Mouse (Mus musculus) lung, adult 2 months (tissue): Measurements from ENCODE around the gene Vmn1r45. TPM values are rescaled to one million over a fixed set of nuclear protein-coding genes. Genes with fewer than 3 reads are reported as not detected.
"Not testable (repeated sequence)": the region's sequence is repeated elsewhere in the genome, so short reads cannot be mapped to it uniquely, and the experiment has no call there.

Experiments
- DNase-seq: peaks from one replicate; pipeline ENCODE4 v3.0.0; 2022
- H3K4me1 ChIP-seq: fragments of 200-500 bp; 2 replicates; pipeline ENCODE4 v1.6.1; 2011; ENCODE audit warnings: low read length; ENCODE audit not compliant: control insufficient read depth, insufficient read depth
- H3K4me3 ChIP-seq: fragments of 200-500 bp; replicated peaks from 2 replicates; pipeline ENCODE3; 2011; ENCODE audit warnings: low read depth, mild to moderate bottlenecking, control low read depth, low read length; ENCODE audit errors: extremely low read depth
- CTCF ChIP-seq: fragments of 200-500 bp; IDR thresholded peaks from 2 replicates; pipeline ENCODE4 v1.5.1; 2011; ENCODE audit warnings: mild to moderate bottlenecking, low read length, control low read depth; ENCODE audit not compliant: insufficient read depth
- POLR2A ChIP-seq: fragments of 200-500 bp; IDR thresholded peaks from 2 replicates; pipeline ENCODE4 v1.6.1; 2011; ENCODE audit warnings: low read depth, mild to moderate bottlenecking, control low read depth, low read length, borderline replicate concordance; ENCODE audit errors: extremely low read depth
- WGBS: fragments of 180-500 bp; shearing (Covaris S2); methylation state at CpG from one replicate; pipeline ENCODE4 v1.1.7; 2018; 5-methylcytosine and 5-hydroxymethylcytosine counted together
- polyA plus RNA-seq: library from polyadenylated mRNA; depleted of rRNA; stranded (reverse); fragments of >200 nt; gene quantifications from 2 replicates; pipeline ENCODE4 v1.2.3, GENCODE M21; 2012; rRNA removed

Vmn1r45 gene
- not detected in 2 replicates for polyA plus RNA-seq

- not testable (repeated sequence) for DNase-seq, H3K4me1 ChIP-seq, H3K4me3 ChIP-seq
- 90% methylated on average over 2 of the region's 2 CpGs for WGBS
Observed at GRCm38 (mm10) chr6:89940498-89940897, at the start of gene Vmn1r45. Gene Vmn1r45 (minus strand): TSS chr6:89940598.

- WGBS, result 18% methylated on average over 1 of the region's 1 CpGs
- DNase-seq, result no peak
- TF ChIP-seq POLR2A (no peak), CTCF (no peak)
- Histone ChIP-seq H3K4me3 (no peak overlapping the region), H3K4me1 (no peaks in the 10 kb centered on the region)
Observed at GRCm38 (mm10) chr6:89985989-89986388, 45.6 kb upstream of the Vmn1r45 start.

- no peaks in the 10 kb centered on the region for H3K4me1 ChIP-seq
- no peak within 1 kb of the TSS for H3K4me3 ChIP-seq
- no peak for DNase-seq
- TF ChIP-seq CTCF (no peak), POLR2A (no peak)
- WGBS, result 37% methylated on average over 2 of the region's 2 CpGs
Observed at GRCm38 (mm10) chr6:89969013-89969412, 28.6 kb upstream of the Vmn1r45 start, which contains the start of gene Vmn1r46. Gene Vmn1r46 (plus strand): TSS chr6:89969313.

DNA sequence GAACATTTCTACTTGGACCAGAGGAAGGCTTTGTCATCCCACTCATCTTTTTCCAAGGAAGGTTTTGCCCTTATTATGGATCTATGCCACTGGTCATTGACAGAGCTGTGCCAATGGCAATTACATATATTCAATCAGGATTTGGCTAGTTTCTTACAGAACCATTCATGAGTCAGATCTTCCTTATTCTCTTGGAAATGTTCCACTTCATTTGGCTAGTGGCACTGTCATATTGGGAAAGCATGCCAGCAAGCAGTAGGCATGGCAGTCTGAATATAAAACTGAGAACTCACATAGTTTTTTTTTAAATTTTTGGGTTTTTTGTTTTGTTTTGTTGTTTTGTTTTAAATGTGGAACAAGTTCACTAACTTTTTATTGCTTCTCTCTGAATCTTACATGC lies 25.9 kb upstream of the Vmn1r45 start:
- no peak for DNase-seq
- TF ChIP-seq CTCF (no peak), POLR2A (no peak)
- Histone ChIP-seq H3K4me3 (no peak overlapping the region), H3K4me1 (no peaks in the 10 kb centered on the region)

DNA sequence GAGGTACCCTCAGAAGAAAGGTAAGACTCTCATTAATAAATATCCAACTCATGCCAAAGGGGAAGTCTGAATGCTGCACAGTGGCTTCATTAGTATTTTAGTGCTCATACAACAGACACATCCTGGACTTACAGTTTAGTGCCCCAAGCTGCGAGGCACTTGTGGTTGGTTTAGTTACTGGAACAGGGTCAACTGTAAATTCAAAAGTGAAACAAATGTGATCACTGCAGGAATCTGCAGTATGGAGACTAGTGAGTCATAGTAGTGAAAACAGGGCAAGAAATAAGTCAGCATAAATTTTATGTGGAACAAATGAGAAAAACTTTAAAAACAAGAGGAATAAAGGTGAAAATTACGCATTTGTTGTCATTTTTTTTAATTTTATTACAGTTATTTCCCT lies 13.2 kb upstream of the Vmn1r45 start:
- WGBS, result 59% methylated on average over 2 of the region's 2 CpGs
- TF ChIP-seq POLR2A (no peak), CTCF (no peak)
- no peak for DNase-seq
- no peak overlapping the region for H3K4me3 ChIP-seq
- no peaks in the 10 kb centered on the region for H3K4me1 ChIP-seq

- WGBS, result 66% methylated on average over 2 of the region's 2 CpGs
Observed at GRCm38 (mm10) chr6:89940926-89941325, 528 bp upstream of the Vmn1r45 start.

GRCm38 (mm10) chr6:89883812-89884211 lies 56.6 kb downstream of the Vmn1r45 start:
- TF ChIP-seq CTCF, result no peak
- no peak for TF ChIP-seq POLR2A
- 35% methylated on average over 2 of the region's 2 CpGs for WGBS
- DNase-seq, result no peak
- Histone ChIP-seq H3K4me3 (no peak overlapping the region), H3K4me1 (no peaks in the 10 kb centered on the region)

More at GRCm38 (mm10) chr6:89940926-89941325, 528 bp upstream of the Vmn1r45 start:
- no peaks in the 10 kb centered on the region for H3K4me1 ChIP-seq
- H3K4me3 ChIP-seq, result no peak overlapping the region
- TF ChIP-seq POLR2A (no peak), CTCF (no peak)
- no peak for DNase-seq

GRCm38 (mm10) chr6:89883360-89883759 lies 57.0 kb downstream of the Vmn1r45 start, which contains the start of gene Vmn1r44:
Gene Vmn1r44 (plus strand): TSS chr6:89883660.
- no peak for TF ChIP-seq POLR2A
- TF ChIP-seq CTCF, result no peak
- no peak for DNase-seq
- WGBS, result 78% methylated on average over 1 of the region's 1 CpGs
- Histone ChIP-seq H3K4me1 (no peaks in the 10 kb centered on the region), H3K4me3 (no peak within 1 kb of the TSS)

Other genes starting within 250 kb of the Vmn1r45 start
- gene Vmn1r40, start 233.1 kb downstream of the Vmn1r45 start, polyA plus RNA-seq, result not detected in 2 replicates
- not detected in 2 replicates for gene Vmn1r41, start 199.8 kb downstream of the Vmn1r45 start, polyA plus RNA-seq
- gene Vmn1r42, start 64.2 kb downstream of the Vmn1r45 start, polyA plus RNA-seq, result not detected in 2 replicates
- not detected in 2 replicates for gene Vmn1r43, start 64.2 kb downstream of the Vmn1r45 start, polyA plus RNA-seq
- gene Vmn1r44, start 56.9 kb downstream of the Vmn1r45 start, polyA plus RNA-seq, result not detected in 2 replicates
- gene Vmn1r46, start 28.7 kb upstream of the Vmn1r45 start, polyA plus RNA-seq, result not detected in 2 replicates
- not detected in 2 replicates for gene Vmn1r47, start 75.5 kb upstream of the Vmn1r45 start, polyA plus RNA-seq
- not detected in 2 replicates for gene Vmn1r48, start 96.2 kb upstream of the Vmn1r45 start, polyA plus RNA-seq
- not detected in 2 replicates for gene Vmn1r49, start 137.9 kb upstream of the Vmn1r45 start, polyA plus RNA-seq
- gene Vmn1r50, start 160.8 kb upstream of the Vmn1r45 start, polyA plus RNA-seq, result not detected in 2 replicates
- gene Vmn1r51, start 182.0 kb upstream of the Vmn1r45 start, polyA plus RNA-seq, result not detected in 2 replicates
- not detected in 2 replicates for gene Vmn1r52, start 234.2 kb upstream of the Vmn1r45 start, polyA plus RNA-seq